Mouse (Mus musculus) lung, adult 2 months (tissue): ENCODE results near the gene Osbpl8.

Source experiments
- CTCF ChIP-seq: fragments of 200-500 bp; IDR thresholded peaks from 2 replicates; pipeline ENCODE4 v1.5.1; 2011; ENCODE audit warnings: mild to moderate bottlenecking, low read length, control low read depth; ENCODE audit not compliant: insufficient read depth
- POLR2A ChIP-seq: fragments of 200-500 bp; IDR thresholded peaks from 2 replicates; pipeline ENCODE4 v1.6.1; 2011; ENCODE audit warnings: low read depth, mild to moderate bottlenecking, control low read depth, low read length, borderline replicate concordance; ENCODE audit errors: extremely low read depth

GRCm38 (mm10) chr10:111273463-111274088, 109.0 kb downstream of the Osbpl8 start:
- TF ChIP-seq CTCF: no peak
- no peak for TF ChIP-seq POLR2A
